Comparison of ENCODE assay signal across 8 mouse cellular contexts in the genomic region with DNA sequence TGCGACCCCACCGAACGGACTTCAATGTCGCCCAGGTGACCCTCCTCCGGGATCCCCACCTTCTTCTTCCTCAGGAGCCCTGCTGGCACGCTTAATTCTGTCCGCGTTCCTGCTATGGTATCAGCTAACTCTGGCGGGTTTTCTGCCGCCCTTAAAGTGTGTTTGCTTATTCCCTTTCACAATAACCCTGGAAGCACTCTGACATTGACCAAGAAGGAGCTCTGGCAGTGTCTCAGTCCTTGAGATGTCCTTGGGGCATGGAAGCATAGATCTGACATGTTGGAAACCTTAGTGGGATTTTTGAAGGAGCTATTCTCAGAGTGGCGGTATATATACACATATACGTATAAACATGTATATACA. TPM values are rescaled to one million over a fixed set of nuclear protein-coding genes. Genes with fewer than 3 reads are reported as not detected.
DNase-seq lines count a peak whose midpoint lies in the region; ATAC-seq and TF ChIP-seq lines count a peak whose summit lies in the region.

No protein-coding gene starts in this region.

- 0 out of 2 replicates have a peak, but pooled peaks have one; percentile 17 for ATAC-seq in limb, embryonic 13.5 days (ENCODE audit: low FRiP score, low read depth)
- ATAC-seq in stomach, embryonic 16.5 days (ENCODE audit: insufficient read depth, low FRiP score) = peak; percentile 16; the same call in 1 of the 2 replicates

- H3K27me3 ChIP-seq in testis, adult 2 months (ENCODE audit: control insufficient read depth, insufficient read depth, low read length) = no peaks in the 10 kb centered on the region
- H3K27me3 ChIP-seq in limb, embryonic 13.5 days = no peaks in the 10 kb centered on the region
- no peaks in the 10 kb centered on the region for H3K27me3 ChIP-seq in stomach, embryonic 16.5 days (ENCODE audit: control insufficient read depth, insufficient read depth, low read length)

- H3K4me2 ChIP-seq in limb, embryonic 13.5 days (replicated peaks) = peak overlapping the region; percentile 80
- peak overlapping the region; percentile 97 for H3K4me2 ChIP-seq in stomach, embryonic 16.5 days (ENCODE audit: low read depth, low read length)

- no peak for TF ChIP-seq POLR2A in testis, adult 2 months (IDR thresholded peaks at IDR 0.05; ENCODE audit: control insufficient read depth, low read depth, low read length)

- no peak for TF ChIP-seq CTCF in testis, adult 2 months (IDR thresholded peaks at IDR 0.05; ENCODE audit: control insufficient read depth, insufficient read depth, insufficient replicate concordance, low read depth, low read length)

- DNase-seq in testis, postnatal 14 days (ENCODE audit: low spot score) = no peak
- peak; percentile 19 for DNase-seq in fibroblast of lung, adult 2 months (ENCODE audit: low read depth)
- no peak for DNase-seq in retina, postnatal 1 day
- DNase-seq in cerebellum, adult 8-10 months = no peak
- DNase-seq in layer of hippocampus, adult 11-12 months (ENCODE audit: low spot score) = no peak

- H3K4me3 ChIP-seq in testis, adult 2 months (ENCODE audit: control insufficient read depth, low read depth, low read length) = peak overlapping the region; percentile 92
- H3K4me3 ChIP-seq in limb, embryonic 13.5 days = peak overlapping the region; percentile 76
- H3K4me3 ChIP-seq in stomach, embryonic 16.5 days (replicated peaks; ENCODE audit: low read length) = peak overlapping the region; percentile 85

- H3K9ac ChIP-seq in limb, embryonic 13.5 days = peak overlapping the region; percentile 87
- H3K9ac ChIP-seq in stomach, embryonic 16.5 days (ENCODE audit: low read length) = peak overlapping the region; percentile 93

- no peaks in the 10 kb centered on the region for H3K9me3 ChIP-seq in limb, embryonic 13.5 days
- H3K9me3 ChIP-seq in stomach, embryonic 16.5 days (replicated peaks; ENCODE audit: control insufficient read depth, low read length) = no peaks in the 10 kb centered on the region

- peak overlapping the region; percentile 52 for H3K27ac ChIP-seq in testis, adult 2 months (ENCODE audit: control insufficient read depth, insufficient read depth, low read depth, low read length)
- no peak overlapping the region; the same call in 1 of the 2 replicates for H3K27ac ChIP-seq in limb, embryonic 13.5 days
- H3K27ac ChIP-seq in stomach, embryonic 16.5 days (ENCODE audit: low read length) = peak overlapping the region; percentile 81

- H3K4me1 ChIP-seq in testis, adult 2 months (ENCODE audit: control insufficient read depth, insufficient read depth, low read length) = peaks cover 12% of the 10 kb centered on the region
- peaks cover 26% of the 10 kb centered on the region for H3K4me1 ChIP-seq in limb, embryonic 13.5 days
- peaks cover 17% of the 10 kb centered on the region for H3K4me1 ChIP-seq in stomach, embryonic 16.5 days (ENCODE audit: control insufficient read depth, insufficient read depth, low read length)

- 5% methylated on average over 12 of the region's 12 CpGs for WGBS in limb, embryonic 13.5 days
- WGBS in stomach, embryonic 16.5 days = 2% methylated on average over 12 of the region's 12 CpGs

- H3K36me3 ChIP-seq in testis, adult 2 months (ENCODE audit: control insufficient read depth, insufficient read depth, low read length) = no peaks in the 10 kb centered on the region; the same call in 1 of the 2 replicates
- peaks cover 18% of the 10 kb centered on the region for H3K36me3 ChIP-seq in limb, embryonic 13.5 days
- no peaks in the 10 kb centered on the region; the same call in 1 of the 2 replicates for H3K36me3 ChIP-seq in stomach, embryonic 16.5 days (ENCODE audit: control insufficient read depth, insufficient read depth, low read length)

RNA-seq across cellular contexts. Expression of a gene that starts 0.4 kb away (rescaled TPM):
- polyA plus RNA-seq in testis, adult 2 months (2012; rRNA removed) = 14.4 and 15.2 TPM in 2 replicates
- polyA plus RNA-seq in limb, embryonic 13.5 days (2015; fragmentation: Nextera tagmentation; extraction: Ambion mirVana) = 11.9 and 14.4 TPM in 2 replicates
- 10.0 and 10.2 TPM in 2 replicates for polyA plus RNA-seq in stomach, embryonic 16.5 days (2015; fragmentation: Nextera tagmentation; extraction: Ambion mirVana)
